Mouse (Mus musculus) effector memory CD4-positive, alpha-beta T cell, adult 5 months (primary cell): ENCODE results near the gene Gm2888. TPM values are rescaled to one million over a fixed set of nuclear protein-coding genes. Genes with fewer than 3 reads are reported as not detected.

ENCODE experiments used
- polyA plus RNA-seq: library from polyadenylated mRNA; unstranded; fragments of 100-300 nt; shearing (Covaris generic); gene quantifications from one replicate; pipeline ENCODE4 v1.2.1, GENCODE M21; 2017

Gene Gm2888
- not detected for polyA plus RNA-seq

DNA sequence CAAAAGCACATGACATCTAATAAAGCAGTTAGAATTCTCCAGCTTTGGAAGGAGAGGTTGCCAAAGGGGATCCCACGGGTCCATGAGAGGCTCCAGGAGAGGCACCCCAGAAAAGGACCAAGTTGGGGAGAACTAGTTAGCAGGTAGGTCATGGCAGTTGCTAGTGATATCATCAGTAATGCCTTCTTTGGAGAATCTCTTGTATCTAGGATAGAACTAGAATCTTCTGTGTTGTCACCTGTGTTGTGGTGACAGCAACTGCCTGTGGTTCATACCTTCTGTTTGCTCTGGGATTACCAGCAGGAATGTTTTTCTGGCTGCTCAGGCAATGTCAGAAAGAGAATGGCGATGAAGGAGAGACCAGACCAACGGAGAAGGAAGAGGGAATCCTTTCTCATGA is at the start of gene Gm2888:
TSS of gene Gm2888 (plus strand) at position 301 of the 400 bp plus-strand sequence.

DNA sequence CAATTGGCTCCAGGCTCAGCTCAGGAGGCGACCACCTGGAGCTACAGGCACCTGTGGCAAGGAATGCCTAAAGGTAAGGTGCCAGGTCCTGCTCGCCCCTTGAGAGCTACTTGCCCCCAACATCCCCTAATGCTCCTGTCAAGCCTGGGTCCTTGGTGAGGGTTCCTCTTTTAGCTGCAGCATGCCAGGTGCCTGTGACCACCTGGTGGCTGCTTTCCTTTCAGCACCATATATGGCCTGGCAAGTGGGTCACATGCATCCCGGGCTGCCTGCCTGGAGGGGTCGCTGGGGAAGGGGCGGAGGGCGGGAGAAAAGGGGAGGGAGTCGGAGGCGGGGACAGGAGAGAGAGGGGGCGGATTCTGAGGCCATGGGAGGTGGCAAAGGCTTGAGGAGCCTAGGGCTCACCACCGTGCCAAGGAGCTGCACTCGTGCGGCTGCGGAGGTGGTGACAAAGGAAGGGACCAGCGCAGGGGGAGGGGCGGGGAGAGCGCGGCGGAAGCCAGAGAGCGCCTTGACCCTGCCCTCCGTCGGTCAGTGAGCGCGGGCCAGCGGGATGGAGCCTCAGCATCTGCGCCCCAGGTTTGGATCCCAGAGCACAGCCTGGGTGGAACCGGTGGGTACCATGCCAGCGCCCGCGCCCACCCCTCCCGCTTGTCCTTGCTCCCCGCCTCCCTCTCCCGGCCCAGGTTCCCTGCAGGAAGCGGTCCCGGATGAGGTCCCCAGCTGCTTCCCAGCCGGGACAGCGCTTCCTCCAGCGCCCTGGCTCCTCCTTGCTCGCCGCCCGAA is 19.1 kb downstream of the Gm2888 start, which contains the start of gene Gm2897:
TSS of gene Gm2897 (plus strand) at position 559 of the 786 bp plus-strand sequence.

Other genes starting within 250 kb of the Gm2888 start
- not detected for gene Gm2897, start 19.3 kb downstream of the Gm2888 start, polyA plus RNA-seq
- gene Gm10340, start 104.0 kb downstream of the Gm2888 start, polyA plus RNA-seq: not detected
- not detected for gene Gm5795, start 158.3 kb downstream of the Gm2888 start, polyA plus RNA-seq
- gene D830030K20Rik, start 178.5 kb downstream of the Gm2888 start, polyA plus RNA-seq: not detected